Mouse (Mus musculus) heart, adult 18-20 months (tissue): ENCODE results near the gene Dynlt1b. TPM values are rescaled to one million over a fixed set of nuclear protein-coding genes. Genes with fewer than 3 reads are reported as not detected.
A peak's percentile ranks its signal among the peaks of the same experiment; 100 is the strongest.
"Not testable (repeated sequence)": the region's sequence is repeated elsewhere in the genome, so short reads cannot be mapped to it uniquely, and the experiment has no call there.

ENCODE experiments used
- DNase-seq, 2 experiments: peaks; one replicate each; pipeline ENCODE4 v3.0.0; 2021 to 2022; ENCODE audit warnings: mixed read lengths in 1 of 2
- long read RNA-seq, 2 experiments: library from polyadenylated mRNA; stranded (forward); transcript quantifications; one replicate each; pipeline ENCODE4 v2.0.0; 2021
- total RNA-seq, 2 experiments: library from RNA; stranded (reverse); gene quantifications; 2 replicates each; pipeline ENCODE4 v1.2.3; 2021

Gene Dynlt1b
- total RNA-seq, result 10 to 100 TPM; 30.0 to 31.6 TPM
- long read RNA-seq, experiment 1, transcript Dynlt1b-201 (5 exons, 771 nt), result major isoform, 7 of 8 reads
- long read RNA-seq, experiment 1, partial matches to known transcripts, result 1 of 8 reads
- long read RNA-seq, experiment 1, other reads (novel, unspliced or antisense), result 0 of 8 reads
- long read RNA-seq, experiment 2, partial matches to known transcripts, result 2 of 6 reads
- long read RNA-seq, experiment 2, other reads (novel, unspliced or antisense), result 0 of 6 reads

- peak; percentile 100 for DNase-seq
These were observed at the start of gene Dynlt1b for GRCm38 (mm10) chr17:6429945-6430344. Gene Dynlt1b (plus strand): TSS chr17:6430112.

GRCm38 (mm10) chr17:6380182-6380841 is 49.6 kb upstream of the Dynlt1b start:
- not testable (repeated sequence) for DNase-seq

DNA sequence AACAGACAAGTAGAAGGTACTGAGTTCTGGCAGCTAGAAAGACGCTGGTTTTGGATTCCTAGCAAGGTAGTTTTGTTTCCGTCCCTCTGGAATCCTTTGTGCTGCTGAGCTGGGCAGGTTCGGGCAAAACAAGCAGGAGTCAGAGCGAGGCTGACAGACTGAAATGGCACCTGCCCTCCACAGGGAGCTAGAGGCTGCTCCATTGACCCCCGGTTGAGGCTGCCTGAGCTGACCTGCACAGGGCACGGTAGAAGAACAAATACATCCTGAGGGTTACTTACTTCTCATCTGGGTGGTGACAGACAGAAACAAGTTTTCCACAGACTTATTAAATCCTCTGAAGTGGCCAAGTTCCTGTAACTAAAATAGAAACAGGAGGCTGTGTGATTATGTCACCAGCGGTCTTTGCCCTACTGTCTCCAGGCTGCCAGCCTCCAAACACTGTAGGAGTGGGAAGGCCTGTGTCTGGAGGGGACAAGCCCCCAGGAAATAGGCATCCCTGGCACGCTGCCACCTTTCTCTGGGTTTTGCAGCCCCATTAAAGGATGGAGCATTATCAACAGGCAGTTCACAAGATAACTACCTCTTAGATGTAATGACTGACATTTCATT is 48.7 kb upstream of the Dynlt1b start:
- DNase-seq, result not testable (repeated sequence)

DNA sequence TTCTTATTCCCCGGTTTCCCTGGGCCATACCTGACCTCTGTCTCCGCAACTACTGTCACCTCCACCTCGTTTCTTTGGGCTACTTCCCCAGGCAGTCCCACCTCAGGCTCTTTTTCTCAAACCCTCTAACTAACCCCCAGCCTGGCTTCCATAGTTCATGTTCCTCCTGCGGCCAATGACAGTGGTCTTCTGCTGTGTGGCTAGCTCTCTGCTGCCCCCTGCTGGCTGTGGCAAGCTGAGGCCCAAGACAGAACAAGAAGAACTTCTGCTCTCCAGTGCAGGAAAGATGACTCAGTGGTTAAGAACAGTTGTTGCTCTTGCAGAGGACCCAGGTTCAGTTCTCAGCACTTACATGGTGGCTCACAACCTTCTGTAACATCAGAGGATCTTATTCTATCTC is 43.0 kb upstream of the Dynlt1b start:
- DNase-seq, result not testable (repeated sequence)

DNA sequence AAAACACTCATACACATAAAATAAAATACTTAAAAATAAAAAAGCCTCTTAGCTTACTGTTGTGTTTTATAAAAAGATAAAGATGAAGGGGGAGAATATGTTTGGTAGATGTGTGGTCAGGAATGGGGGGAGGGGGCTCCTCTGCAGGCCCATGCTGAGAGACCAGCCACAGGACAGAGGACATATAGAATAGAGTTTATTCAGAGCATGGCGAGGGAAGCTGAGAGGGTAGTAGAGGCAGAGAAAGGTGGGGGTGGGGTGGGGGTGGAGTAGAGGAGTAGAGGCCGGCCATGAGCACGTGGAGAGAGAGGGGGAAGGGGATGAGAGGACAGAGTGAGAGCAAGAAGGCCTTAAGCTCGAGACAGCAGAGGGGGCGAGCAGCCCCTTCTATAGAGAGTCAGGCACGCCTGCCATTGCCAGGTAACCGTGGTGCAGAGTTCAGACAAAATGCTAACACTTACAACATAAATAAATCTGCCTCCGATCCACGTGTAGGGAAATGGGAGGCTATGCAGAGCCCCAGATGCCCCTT is 42.5 kb upstream of the Dynlt1b start:
- not testable (repeated sequence) for DNase-seq

DNA sequence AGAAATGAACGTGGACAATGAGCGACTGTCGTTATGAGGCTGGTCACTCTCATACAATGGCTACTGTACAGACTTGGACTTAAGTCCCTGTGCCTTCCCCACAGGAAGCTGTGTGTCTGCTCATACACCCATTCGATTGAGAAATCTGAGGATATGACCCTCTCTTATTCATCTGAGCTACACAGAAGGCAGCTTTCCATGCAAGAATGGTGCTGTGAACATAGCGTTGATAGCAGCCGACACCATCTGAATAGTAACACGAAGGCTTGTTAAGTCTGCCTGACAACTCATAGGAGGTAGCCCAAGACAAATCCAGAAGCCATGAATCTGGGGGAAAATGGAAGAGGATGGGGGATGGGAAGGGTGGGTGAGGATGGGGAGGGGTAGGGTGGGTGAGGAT is 40.4 kb upstream of the Dynlt1b start:
- DNase-seq, result not testable (repeated sequence)

- not testable (repeated sequence) for DNase-seq
These were observed 39.2 kb upstream of the Dynlt1b start for GRCm38 (mm10) chr17:6390731-6391130.

GRCm38 (mm10) chr17:6391736-6392135 is 38.2 kb upstream of the Dynlt1b start:
- DNase-seq, result not testable (repeated sequence)

- DNase-seq, result not testable (repeated sequence)
These were observed 37.2 kb upstream of the Dynlt1b start for GRCm38 (mm10) chr17:6392473-6393340.

DNA sequence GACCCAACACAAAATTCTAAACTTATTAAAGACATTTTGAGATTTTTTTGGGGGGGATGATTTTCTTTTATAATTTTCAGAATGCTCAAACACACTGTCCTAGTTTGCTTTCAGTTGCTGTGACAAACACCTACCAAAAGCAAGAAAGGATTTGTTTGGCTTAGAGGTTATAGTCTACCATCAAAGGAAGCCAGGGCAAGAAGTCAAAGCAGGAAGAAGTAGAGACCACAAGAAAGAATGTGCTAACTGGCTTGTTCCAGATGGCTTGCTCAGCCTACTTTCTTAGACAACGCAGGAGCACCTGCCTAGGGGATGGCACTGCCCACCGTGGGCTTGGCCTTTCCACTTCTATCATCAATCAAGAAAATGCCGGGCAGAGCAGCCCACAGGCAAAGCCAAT is 31.8 kb upstream of the Dynlt1b start:
- DNase-seq, result not testable (repeated sequence)

DNA sequence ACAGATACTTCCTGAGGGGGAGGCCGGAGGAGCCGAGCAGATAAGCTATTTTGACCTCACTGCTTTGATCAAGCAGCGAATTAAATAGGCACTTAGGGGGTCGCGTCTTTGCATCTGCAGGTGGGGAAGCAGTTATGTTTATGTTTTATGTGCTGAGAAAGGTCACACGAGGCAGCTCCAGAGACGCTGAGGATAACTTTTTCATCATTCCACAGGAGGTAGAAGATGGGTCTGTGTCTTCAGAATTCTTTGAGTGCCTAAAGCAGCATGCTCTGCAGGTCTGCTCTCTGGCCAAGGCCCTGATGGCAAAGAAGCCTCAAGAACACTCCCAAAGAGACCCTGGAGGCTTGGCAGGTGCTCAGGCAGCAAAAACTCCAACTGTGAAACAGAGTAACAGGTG is 31.1 kb upstream of the Dynlt1b start:
- DNase-seq, result peak in 1 of 2 experiments; percentile 25

DNA sequence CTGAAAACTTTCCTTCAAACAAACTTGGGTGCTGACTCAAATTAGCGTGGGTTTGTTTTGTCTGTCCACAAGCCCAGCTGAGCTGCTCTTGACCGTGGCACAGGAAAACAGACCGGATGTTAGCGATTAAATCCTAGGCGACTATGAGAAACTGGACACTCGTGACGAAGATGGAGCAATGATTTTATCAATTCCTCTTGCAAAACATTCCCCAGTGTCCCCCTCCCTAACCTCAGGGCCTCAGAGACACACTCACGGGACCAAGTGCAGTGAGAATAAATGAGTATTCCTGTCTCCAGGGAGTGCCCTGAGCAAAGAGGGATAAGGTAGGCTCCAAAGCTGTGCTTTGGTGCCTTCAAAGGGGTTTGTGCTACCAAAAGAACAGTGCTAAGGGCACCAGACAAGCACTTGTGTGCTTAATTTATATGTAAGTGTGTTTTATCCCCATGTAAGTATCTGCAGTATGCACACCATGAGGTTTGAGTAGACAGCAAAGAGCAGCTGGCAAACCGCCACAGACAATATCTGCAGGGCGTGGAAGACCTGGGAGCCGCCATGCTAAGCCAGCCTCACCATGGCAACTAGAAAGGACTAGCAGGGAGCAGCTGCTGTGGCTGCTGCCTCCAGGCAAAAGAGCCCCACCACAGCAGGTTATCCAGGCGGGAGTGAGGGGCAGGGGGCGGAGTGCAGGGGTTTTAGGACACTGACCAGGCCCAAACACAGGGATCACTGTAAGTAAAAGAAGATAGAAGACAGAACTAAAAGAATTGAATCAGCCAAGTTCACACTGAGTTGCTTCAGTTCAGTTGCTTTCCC is 30.4 kb upstream of the Dynlt1b start:
- DNase-seq, result peak in 1 of 2 experiments; percentile 47

DNA sequence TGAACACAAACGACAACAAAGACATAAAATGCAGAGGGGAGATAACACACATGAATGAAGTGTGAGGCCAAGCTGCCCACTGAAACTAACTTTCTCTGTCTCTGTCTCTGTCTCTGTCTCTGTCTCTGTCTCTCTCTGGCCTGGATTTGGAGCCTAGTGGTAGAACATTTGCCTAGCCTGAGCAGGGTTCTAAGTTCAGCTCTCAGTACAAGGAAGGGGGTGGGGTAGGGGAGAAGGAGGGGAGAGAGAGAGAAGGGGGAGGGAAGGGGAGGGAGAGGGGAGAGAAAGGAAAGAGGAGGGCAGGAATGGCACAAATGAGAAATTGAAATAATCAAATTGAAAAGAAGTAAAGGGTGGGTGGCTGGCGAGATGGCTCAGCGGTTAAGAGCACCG is 29.8 kb upstream of the Dynlt1b start:
- not testable (repeated sequence) for DNase-seq

DNA sequence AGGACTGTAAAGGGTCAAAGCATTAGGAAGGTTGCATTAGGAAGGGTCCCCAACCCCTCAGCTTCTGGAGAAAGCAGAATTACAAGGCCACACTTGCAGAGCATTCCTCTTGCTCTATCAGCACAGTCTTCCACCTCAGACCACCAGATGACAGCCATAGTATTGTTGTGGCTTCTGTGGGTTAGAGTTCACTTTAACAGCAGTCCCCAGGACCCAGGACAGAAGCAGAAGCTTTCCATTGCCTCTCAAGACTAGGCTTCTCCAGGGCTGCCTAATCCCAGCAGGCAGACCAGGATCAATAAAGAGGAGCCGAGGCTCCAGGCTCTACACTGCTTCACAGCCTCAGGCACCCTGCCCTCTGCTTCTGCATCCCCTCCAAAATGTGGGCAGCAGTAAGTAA is 25.4 kb upstream of the Dynlt1b start:
- DNase-seq, result not testable (repeated sequence)

- peak in 1 of 2 experiments; percentile 5 for DNase-seq
These were observed 22.9 kb upstream of the Dynlt1b start for GRCm38 (mm10) chr17:6406972-6407371.

DNA sequence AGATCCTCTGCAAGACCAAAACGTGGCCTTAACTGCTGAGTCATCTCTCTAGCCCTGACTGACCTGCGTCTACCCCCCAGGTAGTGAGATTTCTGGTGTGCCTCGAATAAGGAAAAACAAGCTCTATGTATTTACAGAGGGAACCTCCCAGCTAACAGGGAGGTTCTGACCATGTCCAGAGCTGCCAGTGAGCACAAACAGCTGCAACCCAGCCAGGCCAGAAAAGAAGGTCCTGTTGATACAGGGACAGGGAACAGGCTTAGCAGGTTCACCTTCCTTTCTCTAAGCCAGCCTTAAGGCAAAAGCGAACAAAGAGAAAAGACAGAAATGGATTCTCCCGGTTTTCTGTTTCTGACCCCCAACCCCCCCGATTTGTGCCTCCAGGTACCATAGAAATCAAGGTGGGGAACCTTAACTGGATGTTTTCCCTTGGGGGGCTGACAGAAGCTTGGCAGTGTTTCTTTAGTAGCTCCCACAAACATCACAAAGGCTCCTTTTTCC is 19.1 kb upstream of the Dynlt1b start:
- not testable (repeated sequence) for DNase-seq

GRCm38 (mm10) chr17:6417118-6417517 is 12.8 kb upstream of the Dynlt1b start:
- DNase-seq, result peak in 1 of 2 experiments; percentile 7

DNA sequence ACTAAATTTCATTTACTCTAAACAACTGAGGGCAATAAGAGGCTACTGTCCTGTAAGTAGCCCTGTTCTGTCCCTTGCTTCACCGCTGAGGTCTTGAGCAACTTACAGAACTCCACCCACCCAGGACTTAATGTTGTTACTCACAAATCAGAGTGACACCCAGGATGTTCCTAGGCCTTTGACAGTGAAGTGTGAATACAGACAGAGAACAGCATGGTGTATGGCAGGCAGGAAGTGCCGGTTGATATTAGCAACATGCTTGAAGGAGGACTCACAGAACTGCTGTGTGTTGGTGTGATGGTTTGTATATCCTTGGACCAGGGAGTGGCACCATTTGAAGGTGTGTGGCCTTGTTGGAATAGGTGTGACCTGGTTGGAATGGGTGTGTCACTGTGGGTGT is 9.4 kb upstream of the Dynlt1b start:
- DNase-seq, result not testable (repeated sequence)

- DNase-seq, result not testable (repeated sequence)
These were observed 8.2 kb upstream of the Dynlt1b start for GRCm38 (mm10) chr17:6421547-6422326.

GRCm38 (mm10) chr17:6422370-6422769 is 7.5 kb upstream of the Dynlt1b start:
- not testable (repeated sequence) for DNase-seq
